Mouse (Mus musculus) C2C12 (cell line): ENCODE results near the gene Gprc5d.

ENCODE experiments used
- MYOG ChIP-seq: IDR thresholded peaks from one replicate; pipeline ENCODE4 v1.6.1; 2011; ENCODE audit not compliant: control insufficient read depth, insufficient read length; ENCODE audit errors: extremely low read depth
- USF1 ChIP-seq: IDR thresholded peaks from one replicate; pipeline ENCODE4 v1.6.1; 2011; ENCODE audit warnings: low read depth, mild to moderate bottlenecking, control low read depth, moderate library complexity

DNA sequence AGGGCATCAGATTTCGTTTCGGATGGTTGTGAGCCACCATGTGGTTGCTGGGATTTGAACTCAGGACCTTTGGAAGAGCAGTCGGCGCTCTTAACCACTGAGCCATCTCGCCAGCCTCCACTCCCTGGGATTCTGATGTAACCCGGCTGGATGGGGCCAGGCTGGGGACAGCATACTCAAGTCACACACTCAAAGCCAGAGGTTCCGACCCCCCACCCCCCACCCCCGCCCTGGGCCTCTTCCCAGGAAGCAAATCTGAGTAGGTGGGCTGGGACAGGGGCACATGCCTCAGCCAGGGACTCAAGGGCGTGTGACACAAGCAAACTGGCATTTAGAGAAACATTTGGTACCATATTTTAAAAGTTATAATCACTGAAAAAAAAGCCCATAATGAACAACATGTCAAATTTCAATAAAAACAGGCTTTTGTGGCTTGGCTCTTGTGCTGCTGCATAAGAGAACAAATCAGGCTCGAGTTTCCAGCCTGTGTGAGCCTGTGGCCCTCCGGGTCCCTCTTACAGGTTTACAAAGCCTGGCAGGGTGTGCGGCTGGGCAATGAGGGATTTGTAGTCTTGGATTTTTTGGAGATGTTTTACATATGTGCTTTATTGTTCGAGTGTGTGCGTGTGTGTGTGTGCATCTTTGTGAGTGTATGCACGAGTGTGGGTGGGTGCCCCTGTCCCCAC lies 17.2 kb downstream of the Gprc5d start:
- no peak for TF ChIP-seq USF1
- no peak for TF ChIP-seq MYOG
